Mouse (Mus musculus) hematopoietic stem cell, adult 5-6 weeks (primary cell): ENCODE measurements around the gene Kng1. TPM values are rescaled to one million over a fixed set of nuclear protein-coding genes. Genes with fewer than 3 reads are reported as not detected.

Experiments
- ATAC-seq, 2 experiments: fragments of 125-278 bp in 1 of 2; replicated peaks in 1 of 2; 2 replicates each; pipeline ENCODE4 v1.8.0; 2016 to 2017; ENCODE audit warnings: inconsistent platforms in 2 of 2, mild to moderate bottlenecking in 2 of 2, moderate number of reproducible peaks in 2 of 2, low read depth in 1 of 2, moderate TSS enrichment in 1 of 2; ENCODE audit not compliant: low FRiP score in 2 of 2, poor library complexity in 2 of 2, severe bottlenecking in 2 of 2, insufficient read depth in 1 of 2, low TSS enrichment in 1 of 2
- total RNA-seq: library from RNA; stranded (forward); fragments of 172-1452, 232-1000 nt; gene quantifications from 2 replicates; pipeline ENCODE4 v1.2.3, GENCODE M21; 2017

The Kng1 gene
- total RNA-seq, 1 experiment from 2014 or later: not detected

DNA sequence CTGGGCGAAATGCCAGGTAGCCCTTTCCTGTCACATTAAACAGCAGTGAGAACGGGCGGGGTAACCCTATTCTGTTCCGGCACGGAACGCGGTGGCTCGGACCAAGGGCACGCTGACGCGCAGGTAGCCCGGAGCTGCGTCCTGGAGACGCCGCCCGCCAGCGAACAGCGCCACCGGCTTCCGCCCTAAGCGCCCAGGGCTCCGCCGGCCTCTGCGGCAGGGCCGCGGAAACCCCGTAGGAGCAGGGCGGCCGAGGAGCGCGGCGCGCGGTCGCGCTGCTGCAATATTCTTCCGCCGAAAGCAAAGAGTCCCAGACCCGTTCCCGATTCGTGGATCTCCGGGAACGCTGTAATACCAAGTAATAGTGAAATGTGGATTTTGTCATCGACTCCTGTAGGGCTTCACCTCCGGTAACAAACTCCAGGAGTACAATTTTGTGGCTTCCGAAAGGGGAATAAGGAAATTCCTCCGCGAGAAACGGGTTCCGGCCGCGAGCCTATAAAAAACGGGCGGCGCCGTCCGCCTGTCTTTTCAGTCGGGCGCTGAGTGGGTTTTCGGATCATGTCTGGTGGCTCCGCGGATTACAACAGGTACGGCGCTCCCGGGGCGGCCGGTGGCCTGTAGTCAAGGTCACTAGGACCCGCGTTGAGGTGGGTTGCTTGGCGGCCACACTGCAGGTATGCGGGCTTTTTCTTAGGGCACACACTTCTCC is 49.7 kb downstream of the Kng1 start, which contains the start of gene Eif4a2:
Eif4a2 (plus strand) TSS at position 214 of the 712 bp plus-strand sequence.
- ATAC-seq: peak; percentile 66 to 70

DNA sequence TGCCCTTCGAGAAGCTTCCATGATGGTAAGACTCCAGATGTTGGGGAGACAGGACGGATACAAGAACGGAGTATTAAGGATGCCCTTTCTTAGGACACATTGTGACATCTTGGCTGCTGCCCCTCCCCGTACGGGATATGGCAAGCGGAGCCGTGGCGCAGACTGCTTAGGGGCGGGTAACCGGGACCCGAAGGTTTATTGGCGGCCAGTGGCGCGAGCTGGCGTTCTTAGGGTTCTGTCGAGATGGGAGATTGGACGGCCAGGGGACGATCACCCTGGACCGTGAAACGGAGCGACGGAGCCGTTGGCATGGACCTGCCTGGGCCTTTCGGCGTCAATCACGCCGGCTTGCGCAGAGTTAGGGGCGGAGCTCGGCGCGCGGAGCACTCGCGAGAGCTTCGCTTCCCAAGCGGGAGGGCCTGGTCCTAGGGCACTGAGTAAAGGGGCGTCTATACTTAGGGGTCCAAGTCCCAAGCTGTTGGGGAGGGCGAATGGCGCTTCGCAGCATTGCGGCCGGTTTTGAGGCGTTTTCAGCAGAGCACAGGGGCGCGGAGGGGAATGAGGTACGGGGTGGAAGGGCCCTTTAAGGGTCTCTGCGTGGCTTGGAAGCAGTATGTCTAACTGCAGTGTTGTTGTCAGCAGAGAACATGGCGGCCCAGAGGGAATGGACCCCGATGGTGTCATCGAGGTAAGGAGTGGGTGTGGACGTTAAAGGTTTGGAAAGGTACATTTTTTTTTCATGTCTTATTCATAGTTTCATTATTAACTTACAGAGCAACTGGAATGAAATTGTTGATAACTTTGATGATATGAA is 50.5 kb downstream of the Kng1 start:
- ATAC-seq: peak; percentile 67 to 73

- ATAC-seq: no peak
These were observed 51.3 kb downstream of the Kng1 start for GRCm38 (mm10) chr16:23108943-23109342.

GRCm38 (mm10) chr16:23109350-23110280 is 52.0 kb downstream of the Kng1 start:
- no peak for ATAC-seq

GRCm38 (mm10) chr16:23112348-23112747 is 54.7 kb downstream of the Kng1 start:
- ATAC-seq: no peak

DNA sequence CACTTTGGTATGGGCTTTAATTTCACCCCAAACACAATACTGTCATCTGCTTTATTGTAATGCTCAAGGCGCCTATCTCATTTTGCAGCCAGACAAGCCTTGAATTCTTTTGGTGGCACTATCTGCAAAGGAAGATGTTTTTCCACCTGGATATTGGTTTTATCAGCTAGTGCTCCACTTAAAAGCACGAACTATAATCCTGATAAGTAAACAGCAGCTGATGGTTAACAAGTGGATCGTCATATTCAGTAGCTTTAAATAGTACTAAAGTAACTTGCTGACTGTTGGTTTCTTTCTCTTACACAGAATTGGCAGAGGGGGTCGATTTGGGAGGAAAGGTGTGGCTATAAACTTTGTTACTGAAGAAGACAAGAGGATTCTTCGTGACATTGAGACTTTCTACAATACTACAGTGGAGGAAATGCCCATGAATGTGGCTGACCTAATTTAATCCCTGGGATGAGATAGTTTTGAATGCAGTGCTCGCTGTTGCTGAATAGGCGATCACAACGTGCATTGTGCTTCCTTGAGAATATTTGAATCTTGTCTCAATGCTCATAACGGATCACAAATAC is 55.3 kb downstream of the Kng1 start:
- ATAC-seq: no peak

DNA sequence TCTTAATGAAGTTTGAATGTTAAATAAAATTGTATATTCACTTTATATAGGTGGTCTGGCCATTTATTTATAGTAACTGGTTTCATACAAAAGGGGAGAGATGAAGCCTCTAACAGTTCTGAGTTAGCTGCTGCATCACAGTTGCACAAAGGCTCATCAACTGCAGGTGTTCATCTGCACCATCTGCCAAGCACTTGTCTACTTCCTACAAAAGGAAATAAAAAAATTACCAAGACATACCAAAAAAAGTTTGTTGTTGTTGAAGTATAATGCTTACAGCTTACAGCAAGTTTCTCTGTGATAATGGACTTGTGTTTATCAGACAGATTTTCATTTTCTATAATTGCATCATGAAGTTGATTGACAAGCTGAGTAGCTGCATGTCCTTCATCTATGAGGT is 56.2 kb downstream of the Kng1 start:
- no peak for ATAC-seq

DNA sequence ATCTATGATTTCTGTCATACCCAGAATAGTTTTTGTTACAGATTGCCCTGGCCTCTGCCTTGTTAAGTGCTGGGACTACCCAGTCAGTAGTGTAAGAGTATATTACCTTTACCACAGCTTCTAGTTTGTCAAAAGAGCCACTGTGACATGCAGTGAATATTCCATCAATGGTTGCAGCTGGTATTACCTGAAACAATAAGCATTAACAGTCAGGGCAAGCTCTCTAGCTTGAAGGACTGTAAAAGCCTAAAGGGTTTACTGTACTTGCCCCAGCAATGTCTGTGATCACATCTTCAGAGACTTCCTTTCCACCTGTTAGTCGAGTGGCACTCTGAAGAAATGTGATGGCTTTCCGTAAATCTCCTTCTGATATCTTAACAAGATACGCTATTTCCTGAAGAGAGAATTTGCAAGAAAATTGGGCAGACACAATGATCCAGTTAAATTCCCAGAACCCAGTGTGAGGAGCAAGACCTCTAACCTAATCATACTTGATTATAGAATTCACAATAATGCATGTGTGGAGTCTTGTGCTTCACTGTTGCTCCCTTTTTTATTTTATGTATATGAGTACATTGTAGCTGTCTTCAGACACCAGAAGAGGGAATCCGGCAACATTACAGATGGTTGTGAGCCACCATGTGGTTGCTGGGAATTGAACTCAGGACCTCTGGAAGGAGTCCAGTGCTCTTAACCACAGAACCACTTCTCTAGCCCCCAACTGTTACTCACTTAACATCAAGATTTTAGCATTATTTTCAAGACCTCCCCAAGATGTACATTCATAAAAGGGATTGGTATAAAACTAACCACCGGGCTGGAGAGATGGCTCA is 56.9 kb downstream of the Kng1 start:
- no peak for ATAC-seq

DNA sequence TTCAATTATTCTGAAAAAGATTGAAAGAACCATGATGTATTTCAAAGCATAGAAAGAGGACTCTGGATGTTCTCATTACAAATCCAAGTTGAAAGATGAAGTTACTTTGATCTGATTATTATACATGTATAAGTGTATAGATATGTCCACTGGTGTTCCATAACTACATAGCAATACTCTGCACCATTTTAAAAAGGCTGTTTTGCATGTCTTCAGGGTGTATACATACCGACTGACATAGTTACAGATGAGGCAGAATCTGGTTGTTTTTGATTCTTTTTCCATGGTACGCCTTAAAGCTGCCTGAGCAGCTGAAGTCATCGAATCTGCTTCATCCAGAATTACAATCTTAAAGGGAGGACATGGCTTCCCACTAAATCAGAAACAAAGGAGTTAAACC is 57.8 kb downstream of the Kng1 start:
- ATAC-seq: no peak

DNA sequence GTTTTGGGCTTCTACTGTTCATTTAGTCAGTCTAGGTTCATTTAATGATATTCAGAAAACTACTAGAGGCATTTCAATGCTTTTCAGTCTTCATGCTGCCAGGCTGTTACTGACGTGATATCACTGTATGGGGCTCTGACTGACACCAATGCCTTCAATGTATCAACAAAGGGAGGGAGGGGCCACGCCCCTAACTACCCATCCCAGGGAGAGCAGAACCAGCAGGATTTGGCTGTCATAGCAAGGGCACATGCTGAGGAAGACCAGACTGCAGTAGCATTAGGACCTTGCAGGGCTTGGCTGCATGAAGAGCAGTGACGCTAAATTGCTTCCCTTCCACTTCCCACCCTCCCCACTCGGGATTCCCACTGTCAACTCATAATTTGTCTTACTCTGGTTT is 59.5 kb downstream of the Kng1 start:
- ATAC-seq: no peak

DNA sequence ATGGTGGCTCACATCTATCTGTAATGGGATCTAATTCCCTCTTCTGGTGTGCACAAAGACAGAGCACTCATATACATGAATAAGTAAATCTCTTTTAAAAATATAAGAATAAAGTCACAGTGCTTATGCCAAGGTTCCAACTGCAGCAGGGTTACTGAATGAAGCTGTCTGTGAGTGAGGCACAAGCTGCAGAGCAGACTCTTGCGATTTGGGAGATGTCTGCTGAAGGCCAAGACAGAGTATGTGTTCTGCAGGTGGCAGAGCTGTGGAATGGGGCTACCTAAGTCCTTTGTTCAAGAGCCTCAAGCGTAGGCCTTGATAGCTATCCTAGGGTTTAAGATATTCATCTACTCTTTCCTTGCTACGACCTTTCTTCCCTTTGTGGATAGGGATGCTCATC is 64.8 kb downstream of the Kng1 start:
- no peak for ATAC-seq

- no peak for ATAC-seq
These were observed 65.4 kb downstream of the Kng1 start for GRCm38 (mm10) chr16:23123104-23123503.

DNA sequence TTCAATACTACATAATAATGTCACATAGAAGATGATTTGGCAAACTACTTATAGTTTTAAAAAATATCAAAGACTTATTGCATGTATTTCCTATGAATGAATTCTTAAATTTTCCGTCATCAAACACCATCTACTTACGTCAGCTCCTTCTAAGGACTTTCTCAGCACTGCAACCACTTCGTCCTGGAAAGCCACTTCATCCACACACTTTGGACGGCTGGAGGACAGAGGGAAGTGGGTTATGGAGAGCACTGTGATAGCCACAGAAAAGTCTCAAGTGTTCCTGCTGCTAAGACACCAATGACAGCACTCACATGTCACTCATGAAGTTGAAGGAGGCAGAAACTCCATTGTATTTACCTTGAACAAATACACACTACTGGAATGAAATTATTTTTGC is 66.7 kb downstream of the Kng1 start:
- ATAC-seq: no peak

- no peak for ATAC-seq
These were observed 69.6 kb downstream of the Kng1 start for GRCm38 (mm10) chr16:23127311-23127672.

DNA sequence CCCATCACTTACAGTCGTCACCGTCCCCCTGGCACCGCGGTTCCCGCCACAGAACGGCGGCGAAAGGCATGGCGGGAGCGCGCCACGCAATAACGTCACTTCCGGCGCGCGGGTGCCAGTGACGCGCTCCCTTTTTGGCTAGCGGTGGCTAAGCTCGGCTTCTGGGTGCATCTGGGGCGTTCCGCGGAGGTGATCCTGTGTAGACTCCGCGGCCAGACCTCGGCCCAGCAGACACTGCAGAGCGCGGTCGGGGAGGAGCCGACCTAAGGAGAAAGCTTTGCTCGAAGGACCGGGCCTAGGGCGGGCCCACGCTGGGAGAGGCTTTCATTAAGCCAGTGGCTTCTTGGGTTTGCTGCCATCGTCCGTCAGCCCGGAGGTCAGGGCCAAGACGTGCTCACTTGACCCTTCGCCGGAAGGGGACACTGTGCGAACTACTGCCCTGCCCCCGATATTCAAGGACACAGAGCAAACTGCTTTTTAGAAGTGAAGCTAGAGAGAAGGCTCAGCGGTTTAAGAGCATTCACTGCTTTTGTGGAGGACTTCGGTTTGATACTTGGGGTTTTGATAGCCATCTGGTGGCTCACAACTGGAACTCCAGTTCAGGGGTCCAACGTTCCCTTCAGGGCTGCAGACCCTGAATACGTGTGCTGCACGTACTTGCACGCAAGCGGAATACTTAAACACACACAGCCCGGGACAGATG is 70.2 kb downstream of the Kng1 start, which contains the start of gene Rfc4:
Rfc4 (minus strand) TSS at position 65 of the 703 bp plus-strand sequence.
- ATAC-seq: peak; percentile 85 to 93

DNA sequence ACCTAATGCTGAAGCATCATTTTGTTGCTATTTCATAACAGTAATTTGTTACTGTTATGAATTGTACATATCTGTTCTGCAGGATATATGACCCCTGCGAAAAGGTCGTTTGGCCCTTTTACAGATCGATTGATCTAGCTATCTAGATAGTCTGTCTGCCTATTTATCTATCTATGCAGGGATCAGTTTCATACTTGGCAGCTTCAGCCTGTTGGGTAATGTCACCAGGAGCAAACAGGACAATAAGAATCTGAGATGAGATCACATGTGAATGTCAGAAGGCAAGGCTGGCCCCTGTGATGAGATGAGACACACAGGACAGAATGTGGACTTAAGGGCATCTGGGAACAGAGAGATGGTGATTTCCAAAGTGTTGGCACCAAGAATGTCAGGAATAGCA is 72.6 kb downstream of the Kng1 start:
- ATAC-seq: no peak
